Mouse (Mus musculus): ENCODE measurements around the gene Slc25a21.
"Not testable (repeated sequence)": the region's sequence is repeated elsewhere in the genome, so short reads cannot be mapped to it uniquely, and the experiment has no call there.

Gene Slc25a21

GRCm38 (mm10) chr12:57197363-57198026 lies at the start of gene Slc25a21:
TSS of gene Slc25a21 (minus strand) at chr12:57197472.
- DNase-seq (ENCODE audit: extremely low spot score, low spot score) = no peak

GRCm38 (mm10) chr12:57243671-57244495 lies 46.6 kb upstream of the Slc25a21 start:
- no peak for DNase-seq (ENCODE audit: extremely low spot score, low spot score)

GRCm38 (mm10) chr12:57233386-57233785 lies 36.1 kb upstream of the Slc25a21 start:
- no peak for DNase-seq (ENCODE audit: extremely low spot score, low spot score)

GRCm38 (mm10) chr12:57231085-57231875 lies 34.0 kb upstream of the Slc25a21 start:
- DNase-seq (ENCODE audit: extremely low spot score, low spot score) = peak; percentile 31

- peak; percentile 96 for DNase-seq (ENCODE audit: extremely low spot score, low spot score)
Observed at GRCm38 (mm10) chr12:57230192-57230706, 33.0 kb upstream of the Slc25a21 start, which contains the start of the genes Prps1l3 and Mipol1. TSS of gene Prps1l3 (plus strand) at chr12:57230412. TSS of gene Mipol1 (plus strand) at chr12:57230427.

GRCm38 (mm10) chr12:57229703-57230102 lies 32.4 kb upstream of the Slc25a21 start:
- no peak for DNase-seq (ENCODE audit: extremely low spot score, low spot score)

GRCm38 (mm10) chr12:57227776-57228175 lies 30.5 kb upstream of the Slc25a21 start:
- DNase-seq (ENCODE audit: extremely low spot score, low spot score) = no peak

GRCm38 (mm10) chr12:57226411-57226810 lies 29.1 kb upstream of the Slc25a21 start:
- DNase-seq (ENCODE audit: extremely low spot score, low spot score) = no peak

GRCm38 (mm10) chr12:57212463-57212862 lies 15.2 kb upstream of the Slc25a21 start:
- DNase-seq (ENCODE audit: extremely low spot score, low spot score) = not testable (repeated sequence)

- DNase-seq (ENCODE audit: extremely low spot score, low spot score) = peak; percentile 54
Observed at GRCm38 (mm10) chr12:57211353-57212311, 14.4 kb upstream of the Slc25a21 start.

- DNase-seq (ENCODE audit: extremely low spot score, low spot score) = no peak
Observed at GRCm38 (mm10) chr12:57204276-57204851, 7.1 kb upstream of the Slc25a21 start.

- no peak for DNase-seq (ENCODE audit: extremely low spot score, low spot score)
Observed at GRCm38 (mm10) chr12:57201901-57202300, 4.6 kb upstream of the Slc25a21 start.

GRCm38 (mm10) chr12:57199427-57199826 lies 2.2 kb upstream of the Slc25a21 start:
- no peak for DNase-seq (ENCODE audit: extremely low spot score, low spot score)

- no peak for DNase-seq (ENCODE audit: extremely low spot score, low spot score)
Observed at GRCm38 (mm10) chr12:57198269-57198668, 997 bp upstream of the Slc25a21 start.

GRCm38 (mm10) chr12:57196608-57197362 lies 487 bp downstream of the Slc25a21 start:
- DNase-seq (ENCODE audit: extremely low spot score, low spot score) = peak; percentile 74

- no peak for DNase-seq (ENCODE audit: extremely low spot score, low spot score)
Observed at GRCm38 (mm10) chr12:57196286-57196607, 1.0 kb downstream of the Slc25a21 start.

- no peak for DNase-seq (ENCODE audit: extremely low spot score, low spot score)
Observed at GRCm38 (mm10) chr12:57194609-57195008, 2.7 kb downstream of the Slc25a21 start.

GRCm38 (mm10) chr12:57187032-57187431 lies 10.2 kb downstream of the Slc25a21 start:
- no peak for DNase-seq (ENCODE audit: extremely low spot score, low spot score)

- no peak for DNase-seq (ENCODE audit: extremely low spot score, low spot score)
Observed at GRCm38 (mm10) chr12:57186126-57186525, 11.1 kb downstream of the Slc25a21 start.

Measured in neural tube, embryonic 10.5 days (tissue).